Mouse (Mus musculus) adrenal gland, adult 18-20 months (tissue): ENCODE data around the gene Ltb4r2. TPM values are rescaled to one million over a fixed set of nuclear protein-coding genes. Genes with fewer than 3 reads are reported as not detected.

Source experiments
- DNase-seq, 2 experiments: peaks; one replicate each; pipeline ENCODE4 v3.0.0; 2021 to 2022; ENCODE audit warnings: low spot score in 2 of 2
- total RNA-seq, 2 experiments: library from RNA; stranded (reverse); gene quantifications; 1 replicate in 1 of 2; 2 replicates in 1 of 2; pipeline ENCODE4 v1.2.3; 2021

Ltb4r2 gene
- total RNA-seq, 2 experiments from 2014 or later, result not detected

DNA sequence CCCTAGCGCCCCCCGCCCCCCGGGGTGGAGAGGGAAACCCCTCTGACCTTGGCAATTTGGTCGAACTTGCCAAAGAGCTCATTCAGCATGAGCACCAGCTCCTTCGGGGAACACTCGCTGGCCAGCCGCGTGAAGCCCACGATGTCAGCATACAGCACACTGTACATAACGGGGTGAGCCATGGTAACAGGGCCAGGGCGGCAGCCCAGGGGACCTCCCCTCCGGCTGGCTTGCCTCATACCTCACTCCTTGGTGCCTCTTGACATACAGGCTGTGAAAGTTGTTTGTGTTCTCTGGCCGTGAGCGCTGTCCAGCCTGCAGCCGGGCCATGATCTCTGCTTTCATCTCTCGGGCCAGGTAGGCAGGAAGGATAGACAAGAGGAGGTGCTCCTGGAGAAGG lies 18.4 kb downstream of the Ltb4r2 start:
- peak in 1 of 2 experiments; percentile 15 for DNase-seq

DNA sequence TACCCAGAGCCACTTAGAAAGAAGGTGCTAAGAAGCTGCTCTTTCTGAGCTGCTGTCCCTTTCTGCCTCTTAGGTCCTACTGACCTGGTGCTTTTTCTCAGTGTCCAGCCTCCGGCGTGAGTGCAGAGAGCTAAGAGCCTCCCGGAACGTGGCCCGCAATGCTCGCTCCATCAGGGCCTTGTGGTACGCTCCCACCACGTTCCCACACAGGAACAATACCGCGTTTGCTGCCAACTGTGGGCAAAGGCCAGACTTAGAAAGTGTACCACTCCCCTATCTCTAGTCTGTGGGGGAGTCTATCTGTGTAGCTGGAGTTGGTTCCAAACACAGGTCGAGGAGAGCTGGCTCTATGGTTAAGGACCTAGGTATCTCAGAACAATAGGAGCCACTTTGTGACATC lies 19.5 kb downstream of the Ltb4r2 start:
- peak; percentile 3 to 16 for DNase-seq

DNA sequence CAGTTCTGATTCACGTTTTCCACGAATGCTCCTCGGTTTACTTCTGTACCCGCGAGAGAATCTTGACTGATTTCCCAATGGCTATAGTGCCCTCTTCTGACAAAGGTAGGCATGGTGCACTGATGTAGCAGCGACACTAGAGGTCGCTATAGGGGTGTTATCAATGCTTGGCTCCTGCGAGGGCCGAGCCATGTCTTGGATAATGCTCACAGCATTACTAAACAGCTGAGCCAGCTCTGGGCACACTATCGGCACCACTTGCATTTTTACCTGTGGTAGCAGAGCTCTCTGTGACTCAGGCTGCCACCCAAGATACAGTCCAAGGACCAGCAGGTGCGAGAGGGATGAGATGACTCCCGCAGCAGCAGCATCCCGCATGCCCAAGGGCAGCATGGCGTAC lies 20.1 kb downstream of the Ltb4r2 start:
- DNase-seq, result peak; percentile 39 to 55

DNA sequence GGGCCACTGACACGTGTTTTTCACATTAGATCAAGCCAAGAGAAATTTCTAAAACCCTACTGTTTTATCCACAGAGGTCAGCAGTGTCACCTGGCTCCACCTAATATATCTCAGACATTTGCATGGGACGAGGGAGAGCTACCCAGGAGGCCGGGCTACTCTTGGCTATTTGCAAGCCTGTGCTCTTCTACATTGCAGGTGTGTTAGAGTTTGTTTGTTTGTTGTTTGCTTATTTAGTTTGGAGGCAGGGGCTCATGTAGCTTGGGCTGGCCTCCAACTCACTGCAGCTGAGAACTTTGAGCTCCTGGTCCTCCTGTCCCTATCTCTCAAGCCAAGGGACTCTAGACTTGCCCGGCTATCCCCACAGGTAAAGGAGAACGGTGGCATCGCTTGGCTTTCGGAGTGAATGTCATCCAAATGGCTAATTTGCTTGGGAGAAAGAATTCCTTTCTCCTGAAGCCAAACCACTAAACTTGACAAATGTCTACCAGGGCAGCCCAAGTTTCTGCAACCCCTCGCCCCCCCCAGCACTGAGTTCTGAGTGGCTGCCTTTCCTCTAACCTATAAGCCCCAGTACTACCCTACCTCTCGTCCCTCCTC lies 21.2 kb downstream of the Ltb4r2 start:
- peak in 1 of 2 experiments; percentile 1 for DNase-seq

DNA sequence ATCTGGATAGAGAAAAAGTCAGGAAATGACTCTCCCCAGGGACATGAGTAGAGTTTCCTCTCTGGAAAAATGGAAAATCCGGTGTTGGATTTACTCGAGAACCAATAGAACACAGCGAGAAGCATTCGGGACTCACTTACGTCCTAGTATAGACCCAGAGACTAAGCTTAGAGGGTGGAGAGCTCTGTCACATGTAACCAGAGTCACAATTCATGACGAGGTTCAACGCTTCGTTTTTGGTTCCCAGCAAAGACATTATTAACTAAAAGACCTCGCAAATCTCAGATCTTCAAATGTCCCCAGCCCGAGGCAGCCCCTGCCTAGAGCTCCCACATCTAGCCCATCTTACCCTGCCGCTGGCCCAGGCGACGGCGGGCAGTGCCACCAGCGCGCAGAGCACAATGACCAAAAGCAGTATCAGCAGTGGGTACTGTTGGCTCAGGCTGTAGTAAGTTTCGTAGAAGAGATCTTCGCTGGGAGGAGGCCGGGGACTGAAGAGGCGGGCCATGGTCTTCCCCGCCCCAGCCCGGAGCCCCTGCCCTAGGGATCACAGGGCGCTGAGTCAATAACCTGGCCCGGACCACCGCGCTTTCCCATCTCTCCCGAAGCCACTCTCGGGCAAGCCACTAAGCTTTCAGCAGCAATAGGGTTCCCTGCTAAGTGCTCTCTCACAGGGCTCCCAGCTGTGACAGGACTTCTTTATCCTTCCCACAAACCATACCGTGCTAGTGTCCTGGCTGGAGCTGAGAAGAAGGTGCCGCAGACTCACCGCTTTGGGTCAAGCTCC lies 22.1 kb downstream of the Ltb4r2 start:
- DNase-seq, result peak; percentile 1 to 25

DNA sequence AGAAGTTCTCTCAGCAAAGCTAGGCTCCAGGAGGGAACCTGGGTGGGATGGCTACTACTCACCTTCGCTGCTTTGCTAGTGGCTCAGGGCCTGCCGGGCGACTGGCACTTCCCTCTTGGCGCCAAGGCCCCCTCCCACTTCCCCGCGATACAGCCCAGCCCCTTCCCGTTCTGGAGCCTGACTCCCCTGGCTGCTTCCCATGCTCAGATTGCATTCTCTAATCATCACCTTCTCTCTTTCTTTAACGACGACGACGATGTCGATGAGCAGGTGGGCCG lies 22.7 kb downstream of the Ltb4r2 start, which contains the start of gene Adcy4:
TSS of gene Adcy4 (minus strand) at position 138 of the 278 bp plus-strand sequence.
- DNase-seq, result peak; percentile 5 to 23

DNA sequence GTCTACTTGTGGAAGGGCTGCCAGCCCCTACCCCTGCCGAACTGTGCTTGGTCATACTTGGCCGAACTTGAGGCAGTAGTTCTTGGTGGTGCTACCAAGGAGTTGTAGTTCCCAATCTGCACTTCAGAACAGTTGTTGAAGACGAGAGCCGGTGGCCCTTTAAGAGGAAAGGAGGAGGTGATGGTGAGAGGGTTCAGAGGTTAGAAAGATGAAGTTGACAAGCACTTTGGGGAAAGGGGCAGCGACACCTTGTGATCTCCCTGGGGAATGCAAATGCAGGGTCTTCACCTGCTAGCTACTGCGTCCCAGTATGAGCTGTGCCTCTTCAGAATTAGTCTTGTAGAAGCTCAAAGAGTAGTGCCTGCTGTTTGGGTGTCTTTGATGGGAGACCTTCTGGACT lies 24.0 kb downstream of the Ltb4r2 start:
- peak in 1 of 2 experiments; percentile 1 for DNase-seq

DNA sequence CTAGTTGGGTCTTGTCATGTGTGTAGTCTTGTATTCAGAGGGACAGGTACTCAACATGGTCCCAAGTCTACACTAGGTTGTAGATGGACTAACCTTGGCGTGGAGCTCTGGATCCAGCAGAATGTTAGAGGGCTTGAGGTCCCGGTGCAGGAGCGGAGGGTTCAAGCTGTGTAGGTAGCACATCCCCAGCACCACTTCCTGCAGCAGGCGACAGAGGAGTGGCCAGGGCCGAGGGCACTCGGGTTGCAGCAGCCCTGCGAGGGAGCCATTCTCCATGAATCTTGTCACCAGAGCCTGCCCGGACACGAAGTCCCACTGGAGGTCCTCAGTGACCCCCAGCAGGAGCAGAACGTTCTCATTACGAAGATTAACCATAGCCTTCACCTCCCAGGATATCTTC lies 26.5 kb downstream of the Ltb4r2 start:
- DNase-seq, result no peak

DNA sequence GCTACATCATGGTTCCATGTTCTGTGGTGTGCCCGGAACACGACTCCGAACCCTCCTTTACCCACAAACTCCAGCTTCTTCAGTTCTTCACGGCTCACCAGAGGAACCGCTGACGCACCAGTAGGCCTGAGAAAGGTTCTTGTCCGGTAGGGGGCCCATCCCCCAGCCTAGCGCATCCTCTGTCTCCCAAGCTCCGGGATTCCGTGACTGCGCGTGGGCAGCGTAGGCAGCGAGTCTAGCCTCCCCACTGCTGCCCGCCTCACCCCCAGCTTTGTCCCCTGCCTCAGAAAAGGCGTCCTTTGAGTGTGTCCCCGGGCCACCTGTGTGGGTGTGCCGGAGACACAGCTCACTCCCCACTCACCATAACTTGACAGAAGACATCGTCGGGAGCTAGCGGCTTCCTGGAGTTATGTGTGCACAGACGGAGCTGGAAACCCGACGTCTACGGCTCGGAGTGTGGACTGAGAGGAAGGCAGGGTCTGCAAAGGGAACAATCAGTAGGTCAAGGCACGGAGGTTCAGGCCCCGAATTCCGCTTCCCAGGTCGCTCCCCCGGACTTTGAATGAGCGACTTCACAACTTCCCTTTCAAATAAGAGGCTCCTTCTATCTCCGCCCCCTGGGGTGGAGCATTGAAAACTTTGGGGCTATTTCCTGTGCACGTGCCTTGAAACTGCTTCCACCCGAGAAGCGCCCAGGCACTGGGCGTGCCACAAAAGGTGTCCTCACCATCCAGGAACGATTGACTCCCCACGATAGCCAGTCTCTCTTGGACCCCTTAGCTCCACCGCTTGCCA lies 27.2 kb downstream of the Ltb4r2 start, which contains the start of gene Ripk3:
TSS of gene Ripk3 (minus strand) at position 610 of the 795 bp plus-strand sequence.
- no peak for DNase-seq

DNA sequence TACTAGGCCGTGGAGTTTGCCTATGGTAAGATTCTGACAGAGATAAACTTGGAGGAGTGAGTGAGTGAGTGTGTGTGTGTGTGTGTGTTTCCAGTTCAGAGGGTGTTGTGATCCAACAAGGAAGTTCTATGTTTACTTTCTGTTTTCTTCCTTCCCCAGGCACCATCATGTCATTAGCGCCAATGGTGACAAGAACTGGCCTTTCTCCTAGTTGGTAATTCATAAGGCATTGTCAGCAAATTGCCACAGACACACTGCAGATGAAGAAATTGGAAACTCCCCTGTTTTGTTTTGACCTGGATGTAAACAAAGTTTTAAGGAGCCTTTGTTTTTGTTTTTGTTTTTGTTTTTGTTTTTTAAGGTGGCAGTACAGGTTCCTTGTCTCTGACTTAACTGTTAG lies 32.2 kb downstream of the Ltb4r2 start:
- no peak for DNase-seq

DNA sequence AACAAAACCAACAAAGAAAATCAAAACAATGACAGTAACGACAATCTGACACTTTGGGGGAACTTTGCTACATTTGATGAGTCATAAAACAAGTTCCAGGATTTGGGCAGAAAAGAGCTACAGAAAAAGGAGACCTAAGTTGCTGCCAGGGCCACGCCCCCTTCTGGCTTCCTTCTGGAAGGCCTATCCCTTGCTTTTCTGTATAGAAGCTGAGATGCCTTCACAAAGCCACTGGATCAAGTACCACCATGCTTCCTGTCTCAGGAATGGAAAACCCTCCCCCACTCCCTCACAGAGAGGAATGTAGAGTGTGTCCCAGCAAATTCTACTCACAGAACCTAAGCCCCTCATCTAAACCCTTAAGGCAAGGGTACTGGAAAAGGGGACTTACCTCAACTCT lies 32.7 kb downstream of the Ltb4r2 start:
- DNase-seq, result no peak

DNA sequence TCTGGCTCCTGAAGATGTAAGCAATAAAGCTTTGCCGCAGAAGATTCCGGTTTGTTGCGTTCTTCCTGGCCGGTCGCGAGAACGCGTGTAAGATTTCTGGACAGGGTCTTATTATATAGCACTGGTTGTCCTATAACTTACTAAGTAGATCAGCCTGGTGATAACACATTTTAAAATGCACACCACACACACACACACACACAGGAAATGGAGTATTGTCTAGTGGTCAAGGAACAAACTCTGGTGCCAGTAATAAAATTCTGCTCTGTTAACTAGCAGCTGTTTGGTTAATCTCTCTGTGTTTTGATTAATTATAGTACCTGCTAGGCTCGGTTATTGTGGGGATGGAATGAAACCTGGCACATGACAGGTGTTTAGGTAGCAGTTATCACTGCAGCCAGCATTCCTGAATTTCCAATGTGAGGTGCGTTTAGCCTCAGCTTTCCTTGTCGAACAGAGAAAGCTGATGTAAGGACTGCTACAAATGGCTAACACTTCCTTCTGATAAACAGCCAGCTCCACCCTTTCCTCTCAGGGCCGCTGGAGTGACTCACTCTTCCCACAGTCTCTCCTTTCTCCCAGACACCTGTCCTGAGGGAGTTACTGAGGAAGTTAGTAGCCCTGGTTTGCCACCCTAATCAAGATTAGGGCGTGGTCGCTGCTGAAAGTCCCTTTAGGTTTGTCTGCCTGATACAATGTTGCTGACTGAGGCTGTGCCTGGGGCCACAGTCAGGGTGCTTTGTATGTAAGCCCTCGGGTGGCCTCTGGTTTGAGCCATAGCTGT lies 34.3 kb downstream of the Ltb4r2 start:
- DNase-seq, result no peak

Other genes starting within 250 kb of the Ltb4r2 start
- gene Nrl, start 236.4 kb upstream of the Ltb4r2 start, total RNA-seq, result not detected
- 10 to 100 TPM; 21.6 to 31.7 TPM for gene Pck2, start 221.2 kb upstream of the Ltb4r2 start, total RNA-seq
- gene Dcaf11, start 201.4 kb upstream of the Ltb4r2 start, total RNA-seq, result 100 to 1,000 TPM; 107 to 153 TPM
- gene A730061H03Rik, start 201.0 kb upstream of the Ltb4r2 start, total RNA-seq, result 1 to 10 TPM in 1 of 2 experiments, not detected in 1; 1.5 TPM
- gene Fitm1, start 185.8 kb upstream of the Ltb4r2 start, total RNA-seq, result 1 to 10 TPM in 1 of 2 experiments, under 1 TPM in 1; 0.96 to 2.3 TPM
- gene Psme1, start 183.3 kb upstream of the Ltb4r2 start, total RNA-seq, result 100 to 1,000 TPM; 231 to 367 TPM
- 10 to 100 TPM; 27.5 to 45.7 TPM for gene Emc9, start 176.1 kb upstream of the Ltb4r2 start, total RNA-seq
- 100 to 1,000 TPM; 400 to 422 TPM for gene Psme2, start 170.3 kb upstream of the Ltb4r2 start, total RNA-seq
- gene Rnf31, start 169.7 kb upstream of the Ltb4r2 start, total RNA-seq, result 10 to 100 TPM; 28.1 to 36.0 TPM
- gene Irf9, start 157.9 kb upstream of the Ltb4r2 start, total RNA-seq, result 10 to 100 TPM; 20.0 to 26.2 TPM
- 1 to 10 TPM; 3.5 to 7.4 TPM for gene Rec8, start 143.4 kb upstream of the Ltb4r2 start, total RNA-seq
- gene Ipo4, start 125.5 kb upstream of the Ltb4r2 start, total RNA-seq, result 100 to 1,000 TPM in 1 of 2 experiments, 10 to 100 TPM in 1; 95.4 to 122 TPM
- gene Gm49378, start 123.5 kb upstream of the Ltb4r2 start, total RNA-seq, result 1 to 10 TPM in 1 of 2 experiments, not detected in 1; 2.1 TPM
- gene Tm9sf1, start 117.6 kb upstream of the Ltb4r2 start, total RNA-seq, result 10 to 100 TPM; 70.2 to 84.9 TPM
- 1 to 10 TPM in 1 of 2 experiments, under 1 TPM in 1; 0.58 to 1.2 TPM for gene Tssk4, start 111.2 kb upstream of the Ltb4r2 start, total RNA-seq
- 10 to 100 TPM; 37.1 to 59.5 TPM for gene Mdp1, start 100.9 kb upstream of the Ltb4r2 start, total RNA-seq
- 10 to 100 TPM; 24.0 to 24.5 TPM for gene Gmpr2, start 89.5 kb upstream of the Ltb4r2 start, total RNA-seq
- gene Nedd8, start 89.3 kb upstream of the Ltb4r2 start, total RNA-seq, result 100 to 1,000 TPM; 312 to 368 TPM
- gene Tinf2, start 79.6 kb upstream of the Ltb4r2 start, total RNA-seq, result 10 to 100 TPM; 34.3 to 59.4 TPM
- under 1 TPM; 0.29 to 0.30 TPM for gene Tgm1, start 47.5 kb upstream of the Ltb4r2 start, total RNA-seq
- gene Rabggta, start 39.2 kb upstream of the Ltb4r2 start, total RNA-seq, result 10 to 100 TPM; 15.9 to 20.0 TPM
- 10 to 100 TPM; 60.4 to 72.0 TPM for gene Dhrs1, start 15.7 kb upstream of the Ltb4r2 start, total RNA-seq
- gene Nop9, start 15.7 kb upstream of the Ltb4r2 start, total RNA-seq, result 10 to 100 TPM; 14.0 to 14.3 TPM
- 1 to 10 TPM in 1 of 2 experiments, under 1 TPM in 1; 0.76 to 2.3 TPM for gene Cideb, start 3.0 kb upstream of the Ltb4r2 start, total RNA-seq
- gene Ltb4r1, start 4.5 kb downstream of the Ltb4r2 start, total RNA-seq, result under 1 TPM; 0.42 to 0.50 TPM
- gene Adcy4, start 22.7 kb downstream of the Ltb4r2 start, total RNA-seq, result 10 to 100 TPM in 1 of 2 experiments, 1 to 10 TPM in 1; 8.3 to 17.1 TPM
- 1 to 10 TPM; 3.6 to 4.5 TPM for gene Ripk3, start 27.4 kb downstream of the Ltb4r2 start, total RNA-seq
- gene Nfatc4, start 61.7 kb downstream of the Ltb4r2 start, total RNA-seq, result 10 to 100 TPM; 17.4 to 21.4 TPM
- gene Nynrin, start 92.6 kb downstream of the Ltb4r2 start, total RNA-seq, result 1 to 10 TPM; 8.2 to 9.0 TPM
- gene Cbln3, start 123.0 kb downstream of the Ltb4r2 start, total RNA-seq, result not detected
- gene Khnyn, start 123.5 kb downstream of the Ltb4r2 start, total RNA-seq, result 10 to 100 TPM; 14.8 to 17.6 TPM
- 10 to 100 TPM; 66.9 to 90.4 TPM for gene Sdr39u1, start 138.9 kb downstream of the Ltb4r2 start, total RNA-seq
- 1 to 10 TPM; 1.8 to 3.4 TPM for gene Cma1, start 183.2 kb downstream of the Ltb4r2 start, total RNA-seq
- gene Cma2, start 189.6 kb downstream of the Ltb4r2 start, total RNA-seq, result under 1 TPM in 1 of 2 experiments, not detected in 1; 0.51 TPM